Mouse (Mus musculus) retina, postnatal 1 day (tissue): Measurements from ENCODE around the gene Senp3.
A peak's percentile ranks its signal among the peaks of the same experiment; 100 is the strongest.
"Not testable (repeated sequence)": the region's sequence is repeated elsewhere in the genome, so short reads cannot be mapped to it uniquely, and the experiment has no call there.

Experiments
- DNase-seq: peaks from one replicate; pipeline ENCODE4 v3.0.0-alpha.2; 2012

The Senp3 gene

GRCm38 (mm10) chr11:69703814-69704612, 22.1 kb upstream of the Senp3 start:
- no peak for DNase-seq

GRCm38 (mm10) chr11:69703381-69703780, 21.5 kb upstream of the Senp3 start:
- DNase-seq: not testable (repeated sequence)

- DNase-seq: not testable (repeated sequence)
These were observed 21.0 kb upstream of the Senp3 start for GRCm38 (mm10) chr11:69702886-69703285.

- no peak for DNase-seq
These were observed 17.7 kb upstream of the Senp3 start for GRCm38 (mm10) chr11:69699595-69699994.

GRCm38 (mm10) chr11:69698574-69698973, 16.7 kb upstream of the Senp3 start:
- DNase-seq: no peak

GRCm38 (mm10) chr11:69697396-69697795, 15.5 kb upstream of the Senp3 start:
- no peak for DNase-seq

GRCm38 (mm10) chr11:69695361-69696181, 13.7 kb upstream of the Senp3 start, which contains the start of the genes Tnfsf12 and Tnfsfm13:
Tnfsf12 (minus strand) TSS chr11:69695849.
Tnfsfm13 (minus strand) TSS chr11:69696098.
- DNase-seq: peak; percentile 73

- DNase-seq: no peak
These were observed 13.1 kb upstream of the Senp3 start for GRCm38 (mm10) chr11:69695046-69695360.

GRCm38 (mm10) chr11:69693421-69693965, 11.6 kb upstream of the Senp3 start:
- DNase-seq: peak; percentile 80

GRCm38 (mm10) chr11:69692863-69693262, 11.0 kb upstream of the Senp3 start:
- no peak for DNase-seq

GRCm38 (mm10) chr11:69692196-69692811, 10.4 kb upstream of the Senp3 start:
- DNase-seq: no peak

GRCm38 (mm10) chr11:69689891-69690290, 8.0 kb upstream of the Senp3 start:
- DNase-seq: no peak

- no peak for DNase-seq
These were observed 5.2 kb upstream of the Senp3 start for GRCm38 (mm10) chr11:69687061-69687460.

- DNase-seq: no peak
These were observed 4.5 kb upstream of the Senp3 start for GRCm38 (mm10) chr11:69686377-69686776.

GRCm38 (mm10) chr11:69685526-69686148, 3.8 kb upstream of the Senp3 start, which contains the start of gene Tnfsf13:
Tnfsf13 (minus strand) TSS chr11:69685784.
- no peak for DNase-seq

- no peak for DNase-seq
These were observed 3.1 kb upstream of the Senp3 start for GRCm38 (mm10) chr11:69684936-69685335.

- no peak for DNase-seq
These were observed 2.4 kb upstream of the Senp3 start for GRCm38 (mm10) chr11:69684128-69684745.

- no peak for DNase-seq
These were observed 1.7 kb upstream of the Senp3 start for GRCm38 (mm10) chr11:69683576-69683975.

- DNase-seq: peak; percentile 95
These were observed 1.1 kb upstream of the Senp3 start for GRCm38 (mm10) chr11:69682840-69683533.

GRCm38 (mm10) chr11:69682209-69682839, 440 bp upstream of the Senp3 start:
- no peak for DNase-seq
